In the genomic region with DNA sequence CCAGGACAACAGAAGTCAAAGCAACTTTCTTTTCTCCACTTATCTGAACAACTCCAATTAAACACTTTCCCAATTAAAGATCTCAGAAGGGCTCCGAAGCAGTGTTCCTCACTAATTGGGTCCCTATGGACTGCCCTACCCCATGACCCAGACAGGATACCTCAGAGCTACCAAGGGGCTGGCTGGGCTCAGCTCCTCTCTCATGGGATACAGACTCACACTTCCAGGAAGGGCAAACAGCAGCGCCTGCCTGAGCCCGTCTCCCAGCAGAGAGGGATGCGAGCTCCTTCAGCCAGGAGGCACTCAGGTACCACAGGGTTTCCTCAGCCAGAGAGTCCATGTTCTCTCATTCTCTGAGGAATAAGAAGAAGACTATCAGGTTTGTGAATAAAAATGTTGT, we compare ENCODE assay signal across 23 mouse cellular contexts. TPM values are rescaled to one million over a fixed set of nuclear protein-coding genes. Genes with fewer than 3 reads are reported as not detected.
DNase-seq lines count a peak whose midpoint lies in the region; ATAC-seq lines count a peak whose summit lies in the region.
"Had no signal": no experiment of that assay in that cellular context is flagged by ENCODE, and none has a peak within 500 bp of the region (broad histone marks: within the 10 kb centered on the region; RNA-seq: fewer than 3 reads in every experiment).

No protein-coding gene starts in this region.

- no peaks in the 10 kb centered on the region for H3K27me3 ChIP-seq in midbrain, embryonic 11.5 days (ENCODE audit: control insufficient read depth, insufficient read depth, low read length)
- H3K27me3 ChIP-seq in midbrain, embryonic 13.5 days, result no peaks in the 10 kb centered on the region
- no peaks in the 10 kb centered on the region for H3K27me3 ChIP-seq in embryonic facial prominence, embryonic 15.5 days
- H3K27me3 ChIP-seq: embryonic facial prominence, embryonic 12.5 days; forebrain, embryonic 13.5 days; forebrain, embryonic 15.5 days; Patski had no signal

- 79% methylated on average over 4 of the region's 4 CpGs for WGBS in midbrain, embryonic 11.5 days
- WGBS in midbrain, embryonic 13.5 days, result 56% methylated on average over 4 of the region's 4 CpGs
- 47% methylated on average over 4 of the region's 4 CpGs for WGBS in embryonic facial prominence, embryonic 15.5 days

- H3K4me2 ChIP-seq in midbrain, embryonic 11.5 days, result no peak overlapping the region
- no peak overlapping the region for H3K4me2 ChIP-seq in midbrain, embryonic 13.5 days (replicated peaks)
- no peak overlapping the region for H3K4me2 ChIP-seq in embryonic facial prominence, embryonic 15.5 days (replicated peaks)
- H3K4me2 ChIP-seq: embryonic facial prominence, embryonic 12.5 days; forebrain, embryonic 13.5 days; forebrain, embryonic 15.5 days had no signal

- no peaks in the 10 kb centered on the region for H3K36me3 ChIP-seq in midbrain, embryonic 11.5 days (ENCODE audit: control insufficient read depth, insufficient read depth, low read length)
- no peaks in the 10 kb centered on the region for H3K36me3 ChIP-seq in midbrain, embryonic 13.5 days
- H3K36me3 ChIP-seq in embryonic facial prominence, embryonic 15.5 days, result no peaks in the 10 kb centered on the region
- H3K36me3 ChIP-seq: embryonic facial prominence, embryonic 12.5 days; forebrain, embryonic 15.5 days had no signal

- H3K4me3 ChIP-seq in midbrain, embryonic 11.5 days (ENCODE audit: low read depth, low read length), result no peak overlapping the region
- H3K4me3 ChIP-seq in midbrain, embryonic 13.5 days (replicated peaks), result no peak overlapping the region
- H3K4me3 ChIP-seq in embryonic facial prominence, embryonic 15.5 days (replicated peaks), result no peak overlapping the region
- H3K4me3 ChIP-seq: embryonic facial prominence, embryonic 12.5 days; forebrain, embryonic 13.5 days; forebrain, embryonic 15.5 days had no signal

- no peak overlapping the region for H3K27ac ChIP-seq in midbrain, embryonic 11.5 days (ENCODE audit: low read depth, low read length)
- H3K27ac ChIP-seq in midbrain, embryonic 13.5 days, result no peak overlapping the region
- H3K27ac ChIP-seq in embryonic facial prominence, embryonic 15.5 days (replicated peaks), result no peak overlapping the region
- H3K27ac ChIP-seq: embryonic facial prominence, embryonic 12.5 days; forebrain, embryonic 13.5 days; forebrain, embryonic 15.5 days had no signal

- H3K4me1 ChIP-seq in midbrain, embryonic 11.5 days (ENCODE audit: control insufficient read depth, insufficient read depth, low read length), result no peaks in the 10 kb centered on the region
- H3K4me1 ChIP-seq in midbrain, embryonic 13.5 days (replicated peaks), result 0 out of 2 replicates have a peak, but pooled peaks cover 1% of the 10 kb centered on the region
- no peaks in the 10 kb centered on the region for H3K4me1 ChIP-seq in embryonic facial prominence, embryonic 15.5 days
- H3K4me1 ChIP-seq: forebrain, embryonic 15.5 days had no signal

- peak; percentile 8; the same call in 1 of the 2 replicates for ATAC-seq in frontal cortex, adult (ENCODE audit: low TSS enrichment)
- ATAC-seq in midbrain, embryonic 11.5 days (ENCODE audit: low FRiP score), result no peak
- ATAC-seq in midbrain, embryonic 13.5 days, result no peak
- peak; percentile 69 for ATAC-seq in embryonic facial prominence, embryonic 15.5 days (ENCODE audit: insufficient number of reproducible peaks, low FRiP score, low TSS enrichment, low read depth)
- ATAC-seq: activated CD4-positive, CD25-positive, alpha-beta regulatory T cell, adult 4 months; forebrain, embryonic 13.5 days; forebrain, embryonic 15.5 days; Patski had no signal

- H3K9ac ChIP-seq in midbrain, embryonic 11.5 days (ENCODE audit: low read length), result no peak overlapping the region
- no peak overlapping the region for H3K9ac ChIP-seq in midbrain, embryonic 13.5 days (replicated peaks)
- H3K9ac ChIP-seq in embryonic facial prominence, embryonic 15.5 days, result no peak overlapping the region
- H3K9ac ChIP-seq: embryonic facial prominence, embryonic 12.5 days; forebrain, embryonic 13.5 days; forebrain, embryonic 15.5 days had no signal

- no peak for DNase-seq in frontal cortex, postnatal 10 days (ENCODE audit: low spot score in 2 of 2)
- peak; percentile 45 for DNase-seq in midbrain, embryonic 11.5 days (ENCODE audit: low spot score, missing footprints)
- DNase-seq in retina, postnatal 1 day, result peak; percentile 30
- no peak for DNase-seq in adrenal gland, adult (ENCODE audit: inconsistent age in 2 of 2, low spot score in 1 of 2)
- no peak for DNase-seq in left cerebral cortex, adult 8-10 months (ENCODE audit: low spot score in 2 of 2)
- DNase-seq: adrenal gland, adult 2 months; adrenal gland, postnatal 10 days; adrenal gland, postnatal 25 days; cerebellum, adult 11 months; cerebellum, adult 18-20 months; cerebellum, adult 8-10 months; cerebellum, adult 9-11 months; cerebellum, postnatal 14 days; cerebellum, postnatal 36 days; embryo, embryonic 11 days had no signal

- H3K9me3 ChIP-seq in midbrain, embryonic 11.5 days (ENCODE audit: control insufficient read depth, low read length), result no peaks in the 10 kb centered on the region
- H3K9me3 ChIP-seq in midbrain, embryonic 13.5 days, result no peaks in the 10 kb centered on the region
- no peaks in the 10 kb centered on the region for H3K9me3 ChIP-seq in embryonic facial prominence, embryonic 15.5 days (replicated peaks)
- H3K9me3 ChIP-seq: embryonic facial prominence, embryonic 12.5 days; forebrain, embryonic 13.5 days; forebrain, embryonic 15.5 days had no signal

RNA-seq across cellular contexts. Expression of a gene that starts 9.4 kb away (rescaled TPM):
- 19.6 and 22.4 TPM in 2 replicates for polyA plus RNA-seq in midbrain, embryonic 11.5 days (2014; fragmentation: Nextera tagmentation; extraction: Ambion mirVana)
- polyA plus RNA-seq in midbrain, embryonic 13.5 days (2015; fragmentation: Nextera tagmentation; extraction: Ambion mirVana), result 15.4 and 16.4 TPM in 2 replicates
- 29.7 and 30.8 TPM in 2 replicates for polyA plus RNA-seq in embryonic facial prominence, embryonic 15.5 days (2015; fragmentation: Nextera tagmentation; extraction: Ambion mirVana)
- 10 to 100 TPM; 52.0 to 72.2 (median 56.2) TPM for total RNA-seq in left cerebral cortex, adult 8-10 months (2022)

Comparison
In these comparisons a context has a peak if more than half of its experiments do, and no peak if none do; other contexts are left out.
1. ATAC-seq: peak in frontal cortex, adult (single experiment) and embryonic facial prominence, embryonic 15.5 days (single experiment); none in midbrain, embryonic 11.5 days (single experiment) and midbrain, embryonic 13.5 days (single experiment).
2. DNase-seq: peak in midbrain, embryonic 11.5 days (single experiment) and retina, postnatal 1 day (single experiment); none in frontal cortex, postnatal 10 days (0 of 2), adrenal gland, adult (0 of 2) and left cerebral cortex, adult 8-10 months (0 of 2).